Mouse (Mus musculus): ENCODE results near the gene Spem2. TPM values are rescaled to one million over a fixed set of nuclear protein-coding genes. Genes with fewer than 3 reads are reported as not detected.
A peak's percentile ranks its signal among the peaks of the same experiment; 100 is the strongest.

The Spem2 gene
- polyA plus RNA-seq, 1 experiment from 2014 or later: not detected

DNA sequence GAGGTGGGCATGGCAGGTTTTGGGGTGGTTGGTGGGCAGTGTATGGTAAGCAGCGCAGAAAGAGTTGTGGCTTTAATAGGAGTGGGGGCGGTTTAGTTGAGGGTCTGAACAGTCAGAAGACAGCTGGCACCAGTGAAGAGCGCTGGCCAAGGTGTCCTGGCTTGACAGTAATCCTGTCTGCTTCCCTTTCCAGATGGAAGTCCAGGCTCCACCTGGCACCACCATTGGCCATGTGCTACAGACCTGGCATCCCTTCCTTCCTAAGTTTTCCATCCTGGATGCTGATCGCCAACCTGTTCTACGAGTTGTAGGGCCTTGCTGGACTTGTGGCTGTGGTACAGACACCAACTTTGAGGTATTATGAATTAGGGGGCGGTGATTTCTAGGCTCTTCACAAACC lies 29.8 kb upstream of the Spem2 start:
- 96% methylated on average over 6 of the region's 6 CpGs for WGBS
- H3K4me1 ChIP-seq (replicated peaks): peaks cover 26% of the 10 kb centered on the region
- H3K9ac ChIP-seq: no peak overlapping the region
- H3K27me3 ChIP-seq: no peaks in the 10 kb centered on the region
- H3K36me3 ChIP-seq: peaks cover 20% of the 10 kb centered on the region; the same call in 1 of the 2 replicates
- H3K9me3 ChIP-seq: no peaks in the 10 kb centered on the region
- peak overlapping the region; percentile 69 for H3K4me3 ChIP-seq
- no peak for ATAC-seq (ENCODE audit: low FRiP score, low read depth)
- peak overlapping the region; percentile 75 for H3K4me2 ChIP-seq
- no peak overlapping the region for H3K27ac ChIP-seq (replicated peaks)

DNA sequence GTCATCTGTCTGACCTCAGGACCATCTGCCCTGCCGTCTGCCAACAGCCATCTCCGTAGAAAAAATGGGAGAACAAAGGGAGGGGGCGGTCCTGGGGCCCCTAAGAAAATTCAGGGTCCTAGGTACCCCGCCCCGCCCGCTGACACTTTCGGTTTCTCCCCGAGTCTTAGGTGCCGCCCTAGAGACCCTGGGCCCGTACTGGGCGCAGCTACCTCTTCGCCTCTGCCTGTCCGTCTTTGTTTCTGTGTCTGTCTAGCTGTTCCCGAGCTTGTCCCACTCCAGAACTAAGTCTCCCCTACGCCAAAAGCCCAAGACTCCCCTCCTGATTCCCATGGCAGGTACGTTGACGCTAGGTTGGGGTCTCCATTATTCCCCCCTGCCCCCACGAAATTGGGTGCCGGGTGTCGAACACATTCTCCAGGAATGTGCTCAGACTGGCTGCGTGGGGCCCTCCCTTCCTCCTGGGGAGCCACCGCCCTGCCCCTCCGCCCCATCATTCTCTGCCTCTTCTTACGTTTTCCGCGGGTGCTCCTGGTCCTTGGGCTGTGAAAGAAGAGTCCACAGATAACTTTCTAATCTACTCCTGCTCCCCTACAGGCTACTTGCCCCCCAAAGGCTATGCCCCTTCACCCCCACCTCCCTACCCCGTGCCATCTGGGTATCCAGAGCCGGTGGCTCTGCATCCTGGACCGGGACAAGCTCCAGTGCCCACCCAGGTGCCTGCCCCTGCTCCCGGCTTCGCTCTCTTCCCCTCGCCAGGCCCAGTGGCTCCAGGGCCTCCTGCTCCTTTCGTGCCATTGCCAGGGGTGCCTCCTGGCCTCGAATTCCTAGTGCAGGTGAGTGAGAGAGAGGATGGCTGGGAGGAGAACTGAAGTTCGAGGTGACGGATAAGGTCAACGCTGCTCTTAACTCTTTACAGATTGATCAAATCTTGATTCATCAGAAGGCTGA lies 28.7 kb upstream of the Spem2 start:
- Histone ChIP-seq H3K27ac (replicated peaks) (peak overlapping the region; percentile 96), H3K36me3 (peaks cover 20% of the 10 kb centered on the region; the same call in 1 of the 2 replicates), H3K4me3 (peak overlapping the region; percentile 69), H3K4me2 (peak overlapping the region; percentile 75), H3K9ac (peak overlapping the region; percentile 81), H3K4me1 (replicated peaks) (peaks cover 26% of the 10 kb centered on the region), H3K27me3 (no peaks in the 10 kb centered on the region), H3K9me3 (no peaks in the 10 kb centered on the region)
- ATAC-seq (ENCODE audit: low FRiP score, low read depth): peak; percentile 61
- 10% methylated on average over 37 of the region's 37 CpGs for WGBS

DNA sequence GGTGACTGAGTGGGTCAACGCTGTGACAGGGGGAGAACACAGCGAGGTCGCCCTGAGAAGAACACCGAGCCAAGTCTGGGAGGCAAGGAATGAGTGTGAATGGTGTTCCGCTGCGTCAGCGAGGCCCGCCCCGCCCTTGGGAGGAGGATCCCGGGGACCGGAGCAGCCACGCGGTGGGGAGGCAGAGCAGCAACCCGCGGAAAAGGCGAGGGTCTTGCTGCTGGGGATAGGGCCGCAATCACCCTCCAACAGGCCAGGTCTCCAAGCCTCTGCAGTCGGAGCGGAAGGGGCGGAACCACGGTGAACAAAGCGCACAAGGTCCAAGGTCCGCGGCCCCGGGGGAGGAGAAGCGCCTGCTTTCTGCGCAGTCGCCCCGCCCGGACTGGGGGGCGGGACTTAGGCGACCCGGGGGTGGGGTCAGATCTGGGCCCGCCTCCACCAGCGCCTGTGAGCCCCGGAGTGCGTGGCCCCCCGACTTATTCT lies 28.0 kb upstream of the Spem2 start, which contains the start of gene Plscr3:
TSS of gene Plscr3 (plus strand) at position 179 of the 483 bp plus-strand sequence.
- Histone ChIP-seq H3K9ac (peak within 1 kb of the TSS; percentile 81), H3K4me1 (replicated peaks) (peaks cover 26% of the 10 kb centered on the region), H3K27ac (replicated peaks) (peak within 1 kb of the TSS; percentile 96), H3K9me3 (no peaks in the 10 kb centered on the region), H3K36me3 (peaks cover 16% of the 10 kb centered on the region; the same call in 1 of the 2 replicates), H3K4me3 (peak within 1 kb of the TSS; percentile 69), H3K4me2 (peak within 1 kb of the TSS; percentile 75), H3K27me3 (no peaks in the 10 kb centered on the region)
- peak; percentile 95 for ATAC-seq (ENCODE audit: low FRiP score, low read depth)
- under 1% methylated on average over 37 of the region's 38 CpGs for WGBS

DNA sequence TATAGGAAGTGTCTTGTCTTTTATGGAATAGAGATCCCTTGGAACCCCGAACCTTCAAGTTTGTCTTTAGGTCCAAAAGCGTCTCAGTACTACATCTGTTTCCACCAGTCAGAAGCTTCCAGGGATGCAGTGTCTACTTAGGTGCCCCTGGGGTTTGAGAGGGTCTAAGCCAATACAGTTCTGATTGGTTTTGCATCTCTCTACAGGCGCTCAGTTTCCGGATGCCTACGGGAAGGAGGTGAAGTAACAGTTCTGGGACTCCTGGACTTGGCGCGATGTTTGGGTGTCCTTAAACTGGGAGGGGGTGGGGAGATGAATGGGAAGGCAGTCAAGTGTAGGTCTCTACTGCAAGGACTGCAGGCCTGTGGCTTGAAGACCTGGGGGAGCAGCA lies 20.4 kb upstream of the Spem2 start:
- Histone ChIP-seq H3K36me3 (no peaks in the 10 kb centered on the region), H3K27me3 (no peaks in the 10 kb centered on the region), H3K9ac (peak overlapping the region; percentile 78), H3K4me3 (peak overlapping the region; percentile 91), H3K27ac (replicated peaks) (peak overlapping the region; percentile 97), H3K4me1 (replicated peaks) (peaks cover 37% of the 10 kb centered on the region), H3K9me3 (no peaks in the 10 kb centered on the region), H3K4me2 (peak overlapping the region; percentile 96)
- WGBS: under 1% methylated on average over 7 of the region's 7 CpGs
- ATAC-seq (ENCODE audit: low FRiP score, low read depth): 0 out of 2 replicates have a peak, but pooled peaks have one; percentile 1

DNA sequence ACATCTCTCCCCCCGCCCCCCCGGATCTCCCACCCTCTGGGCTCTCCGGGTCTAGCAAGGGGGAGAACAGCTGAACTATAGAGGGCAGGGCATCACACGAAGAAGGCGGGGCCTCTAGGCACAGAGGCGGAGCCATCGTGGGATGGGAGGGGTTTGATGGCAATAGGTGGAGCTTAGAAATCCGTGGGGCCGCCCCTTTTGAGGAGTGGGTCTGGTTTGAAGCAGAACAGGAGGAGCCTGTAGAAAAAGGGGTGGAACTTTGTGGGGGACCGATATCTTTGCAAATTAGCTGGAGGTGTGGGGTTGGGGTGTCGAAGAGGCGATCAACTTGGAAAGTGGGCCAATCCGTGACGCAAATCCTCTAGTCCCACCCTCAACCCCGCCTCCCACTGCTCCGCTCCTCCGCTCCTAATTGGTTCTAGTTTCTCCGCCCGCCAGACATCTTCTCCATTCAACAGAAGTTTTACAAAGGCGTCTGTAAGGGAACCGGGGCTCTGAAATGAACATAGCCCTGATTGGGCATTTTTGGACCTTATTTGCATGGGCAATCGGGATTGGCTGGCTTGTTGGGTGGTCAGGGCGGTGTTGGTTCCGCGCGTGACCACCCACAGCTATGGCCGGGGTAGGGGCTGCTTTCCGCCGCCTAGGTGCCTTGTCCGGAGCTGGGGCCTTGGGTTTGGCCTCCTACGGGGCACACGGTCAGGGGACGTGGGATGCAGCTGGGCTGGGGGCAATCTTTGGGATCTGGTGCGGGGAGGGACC lies 19.9 kb upstream of the Spem2 start, which contains the start of gene Tmem256:
TSS of gene Tmem256 (plus strand) at position 563 of the 762 bp plus-strand sequence.
- H3K4me1 ChIP-seq (replicated peaks): peaks cover 41% of the 10 kb centered on the region
- H3K4me2 ChIP-seq: peak within 1 kb of the TSS; percentile 96
- peaks cover 2% of the 10 kb centered on the region; the same call in 1 of the 2 replicates for H3K36me3 ChIP-seq
- peak within 1 kb of the TSS; percentile 91 for H3K4me3 ChIP-seq
- H3K9me3 ChIP-seq: no peaks in the 10 kb centered on the region
- peak within 1 kb of the TSS; percentile 97 for H3K9ac ChIP-seq
- no peaks in the 10 kb centered on the region for H3K27me3 ChIP-seq
- whole genome bisulfite sequencing: under 1% methylated on average over 34 of the region's 34 CpGs
- peak; percentile 92 for ATAC-seq (ENCODE audit: low FRiP score, low read depth)
- peak within 1 kb of the TSS; percentile 97 for H3K27ac ChIP-seq (replicated peaks)

DNA sequence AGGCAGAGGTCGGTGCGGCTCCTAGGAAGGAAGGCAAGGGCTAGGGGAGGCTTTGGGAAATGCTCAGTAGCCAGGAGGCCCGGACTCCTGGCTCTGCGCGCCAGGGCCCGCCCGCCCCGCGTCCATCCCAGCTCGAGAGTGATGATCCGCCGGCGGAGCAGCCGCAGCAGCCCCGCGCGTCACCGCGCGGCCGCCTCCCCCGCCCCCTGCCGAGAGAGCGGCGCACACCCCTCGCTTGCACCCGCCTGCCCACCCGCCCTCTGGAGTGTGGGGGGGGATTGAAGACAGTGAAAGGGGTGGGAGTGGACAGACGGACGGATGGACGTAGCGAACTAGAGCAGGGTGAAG lies 19.3 kb upstream of the Spem2 start, which contains the start of gene Nlgn2:
TSS of gene Nlgn2 (minus strand) at position 181 of the 348 bp plus-strand sequence.
- under 1% methylated on average over 31 of the region's 32 CpGs for WGBS
- H3K36me3 ChIP-seq: peaks cover 8% of the 10 kb centered on the region
- no peak; the same call in 1 of the 2 replicates for ATAC-seq (ENCODE audit: low FRiP score, low read depth)
- H3K4me2 ChIP-seq: peak within 1 kb of the TSS; percentile 96
- H3K9ac ChIP-seq: peak within 1 kb of the TSS; percentile 97
- H3K4me1 ChIP-seq (replicated peaks): peaks cover 41% of the 10 kb centered on the region
- H3K27ac ChIP-seq (replicated peaks): peak within 1 kb of the TSS; percentile 97
- H3K9me3 ChIP-seq: no peaks in the 10 kb centered on the region
- peak within 1 kb of the TSS; percentile 91 for H3K4me3 ChIP-seq
- H3K27me3 ChIP-seq: no peaks in the 10 kb centered on the region

DNA sequence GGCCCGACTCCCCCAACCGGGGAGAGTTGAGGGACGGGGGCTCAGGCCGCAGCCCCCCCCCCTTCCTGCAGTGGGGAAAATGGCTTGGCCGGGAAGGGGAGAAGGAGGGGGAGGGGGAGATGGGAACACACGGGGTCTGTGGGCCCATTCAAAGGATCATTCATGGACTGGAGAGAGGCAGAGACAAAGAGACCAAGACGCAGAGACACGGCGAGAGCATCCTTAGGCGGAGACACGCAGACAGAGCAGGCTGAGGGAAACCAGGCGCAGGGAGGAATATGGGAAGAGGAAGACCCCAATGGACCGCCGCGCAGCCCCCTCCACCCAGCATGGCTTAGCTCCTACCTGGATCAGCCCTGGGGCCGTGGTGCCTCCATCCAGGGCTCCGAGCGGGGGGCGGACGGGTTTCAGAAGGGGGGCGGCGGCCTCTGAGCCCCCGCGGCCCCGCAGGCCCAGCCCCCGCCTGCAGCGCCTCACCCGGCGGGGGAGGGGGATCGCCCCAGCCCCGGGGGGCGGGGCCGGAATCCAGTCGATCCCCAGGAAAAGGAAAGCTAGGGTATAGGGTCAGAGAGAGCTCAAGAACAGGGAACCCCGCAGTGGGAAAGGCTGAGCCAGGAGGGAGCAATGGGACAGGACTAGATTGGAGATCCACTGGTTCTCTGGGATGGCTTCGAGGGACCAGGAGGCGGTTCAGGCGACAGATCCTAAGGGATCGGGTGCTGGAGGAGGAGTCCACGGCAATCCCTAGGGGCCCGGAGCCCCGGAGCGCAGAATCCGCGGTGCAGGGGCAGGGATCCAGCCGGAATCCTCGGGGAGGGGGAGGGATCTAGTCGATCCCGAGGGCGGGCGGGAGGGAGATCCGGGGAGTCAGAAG lies 18.7 kb upstream of the Spem2 start:
- WGBS: under 1% methylated on average over 47 of the region's 52 CpGs
- Histone ChIP-seq H3K4me1 (replicated peaks) (peaks cover 41% of the 10 kb centered on the region), H3K4me3 (peak overlapping the region; percentile 91), H3K27me3 (no peaks in the 10 kb centered on the region), H3K9ac (peak overlapping the region; percentile 97), H3K36me3 (peaks cover 14% of the 10 kb centered on the region), H3K9me3 (no peaks in the 10 kb centered on the region), H3K4me2 (peak overlapping the region; percentile 96), H3K27ac (replicated peaks) (peak overlapping the region; percentile 97)
- ATAC-seq (ENCODE audit: low FRiP score, low read depth): peak; percentile 9; the same call in 1 of the 2 replicates

- no peak for ATAC-seq (ENCODE audit: low FRiP score, low read depth)
- H3K9me3 ChIP-seq: no peaks in the 10 kb centered on the region
- peak overlapping the region; percentile 91 for H3K4me3 ChIP-seq
- peak overlapping the region; percentile 96 for H3K4me2 ChIP-seq
- H3K27me3 ChIP-seq: no peaks in the 10 kb centered on the region
- H3K9ac ChIP-seq: peak overlapping the region; percentile 97
- WGBS: 2% methylated on average over 4 of the region's 4 CpGs
- H3K36me3 ChIP-seq: peaks cover 15% of the 10 kb centered on the region
- peaks cover 41% of the 10 kb centered on the region for H3K4me1 ChIP-seq (replicated peaks)
- H3K27ac ChIP-seq (replicated peaks): peak overlapping the region; percentile 97
Measured at GRCm38 (mm10) chr11:69835966-69836335, 17.7 kb upstream of the Spem2 start.

DNA sequence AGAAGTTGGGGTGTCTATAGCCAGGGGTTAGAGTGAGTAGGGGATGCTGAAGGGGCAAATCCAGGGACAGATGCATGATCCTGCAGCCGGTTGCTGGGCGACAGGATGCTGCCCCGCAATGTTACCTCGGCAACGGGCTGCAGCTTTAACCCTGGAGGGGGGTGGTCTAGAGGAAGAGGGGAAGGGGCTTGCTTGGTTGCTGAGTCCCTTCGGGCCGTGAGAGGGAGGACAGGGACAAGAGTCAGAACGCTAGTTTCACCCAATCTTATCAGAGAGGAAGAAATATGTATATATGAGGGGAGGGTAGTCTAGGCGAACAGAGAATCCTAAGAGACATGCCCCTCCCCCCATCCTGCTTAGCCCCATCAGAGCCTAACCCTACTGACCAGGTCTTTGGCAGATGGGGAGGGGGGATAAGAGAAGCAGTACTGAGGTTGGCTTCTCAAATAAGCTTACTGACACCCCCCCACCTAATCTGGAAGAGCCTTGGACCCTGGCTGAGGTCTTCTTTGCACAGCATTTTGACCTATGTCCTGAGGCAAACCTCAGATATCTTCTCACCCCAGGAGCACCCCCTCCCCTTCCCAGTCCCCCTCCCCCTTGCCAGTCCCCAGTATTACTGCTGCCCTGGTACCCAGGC lies 17.2 kb upstream of the Spem2 start:
- Histone ChIP-seq H3K9ac (peak overlapping the region; percentile 97), H3K36me3 (peaks cover 15% of the 10 kb centered on the region), H3K27ac (replicated peaks) (peak overlapping the region; percentile 97), H3K27me3 (no peaks in the 10 kb centered on the region), H3K4me3 (peak overlapping the region; percentile 91), H3K4me2 (peak overlapping the region; percentile 96), H3K9me3 (no peaks in the 10 kb centered on the region), H3K4me1 (replicated peaks) (peaks cover 41% of the 10 kb centered on the region)
- 3% methylated on average over 9 of the region's 9 CpGs for WGBS
- no peak for ATAC-seq (ENCODE audit: low FRiP score, low read depth)

GRCm38 (mm10) chr11:69834001-69834549 lies 15.8 kb upstream of the Spem2 start:
- H3K9me3 ChIP-seq: no peaks in the 10 kb centered on the region
- WGBS: 6% methylated on average over 39 of the region's 48 CpGs
- H3K9ac ChIP-seq: peak overlapping the region; percentile 97
- H3K4me2 ChIP-seq: peak overlapping the region; percentile 96
- no peaks in the 10 kb centered on the region for H3K27me3 ChIP-seq
- H3K27ac ChIP-seq (replicated peaks): peak overlapping the region; percentile 6; the same call in 1 of the 2 replicates
- H3K36me3 ChIP-seq: peaks cover 20% of the 10 kb centered on the region
- peak overlapping the region; percentile 91 for H3K4me3 ChIP-seq
- H3K4me1 ChIP-seq (replicated peaks): peaks cover 40% of the 10 kb centered on the region
- ATAC-seq (ENCODE audit: low FRiP score, low read depth): no peak
